Mouse (Mus musculus): ENCODE data around the gene Nsd2.

DNA sequence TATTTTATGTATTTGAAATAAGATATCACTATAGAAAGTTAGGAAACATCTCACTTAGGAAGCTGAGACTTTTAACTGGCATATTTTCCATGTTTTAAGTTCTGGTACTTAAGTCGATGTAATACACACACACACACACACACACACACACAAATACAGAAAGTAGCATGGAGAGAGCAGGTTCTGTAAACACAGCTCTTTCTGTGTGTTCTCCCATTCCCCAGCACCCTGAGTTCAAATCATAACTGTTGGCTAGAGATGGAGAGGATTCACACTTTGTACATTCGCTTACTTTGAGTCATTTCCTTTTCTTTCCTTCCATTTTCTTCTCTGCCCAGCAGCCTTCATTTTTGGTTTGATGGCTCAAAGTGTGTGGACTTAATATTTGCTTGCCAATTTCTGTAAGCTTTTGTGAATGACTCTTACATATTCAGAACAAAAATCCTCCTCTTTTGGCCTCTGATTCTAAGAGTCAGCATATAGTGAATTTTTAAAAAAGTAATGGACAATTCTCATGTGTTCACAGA, 1.4 kb downstream of the Nsd2 start:
- TF ChIP-seq CTCF (IDR thresholded peaks at IDR 0.05; ENCODE audit: low read depth) (no peak), EP300 (IDR thresholded peaks at IDR 0.05; ENCODE audit: low read depth) (no peak)

All from liver, postnatal 0 days (tissue).